Mouse (Mus musculus): ENCODE results near the gene Iqgap1.
A peak's percentile ranks its signal among the peaks of the same experiment; 100 is the strongest.

Iqgap1 gene

DNA sequence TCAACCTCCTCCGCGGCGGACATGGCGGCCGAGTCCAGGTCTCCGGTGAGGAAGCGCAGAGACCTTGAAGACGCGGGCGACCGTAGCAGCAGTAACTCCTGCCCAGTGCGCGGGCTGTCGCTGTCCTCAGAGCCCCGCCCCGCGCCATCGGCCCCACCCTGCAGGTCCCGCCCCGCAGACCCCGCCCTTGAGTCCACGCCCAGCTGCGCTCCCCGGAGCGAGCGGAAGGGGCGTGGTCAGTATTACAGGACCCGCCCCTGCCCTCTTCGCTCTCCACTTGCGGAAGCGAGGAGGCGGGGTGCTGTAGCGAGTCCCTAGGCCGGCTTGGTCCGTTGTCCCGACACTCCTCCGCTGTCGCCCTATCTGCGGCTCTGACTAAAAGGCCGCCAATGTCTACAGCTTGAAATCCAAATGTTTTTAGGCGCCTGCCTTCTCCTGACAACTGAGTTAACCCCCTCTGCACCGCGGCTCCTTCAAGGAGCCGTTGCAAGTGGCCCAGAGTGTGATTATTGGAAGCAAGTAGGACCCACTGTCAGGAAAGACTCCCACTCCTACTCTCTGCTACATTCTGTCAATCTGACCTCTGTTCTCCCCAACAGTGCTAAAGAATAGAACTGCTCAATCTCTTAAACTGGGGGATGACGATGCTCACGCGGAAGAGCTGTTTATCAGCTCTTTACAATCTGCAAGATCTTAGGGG is 22.5 kb downstream of the Iqgap1 start:
- DNase-seq (ENCODE audit: low read depth, low spot score): peak; percentile 98

DNA sequence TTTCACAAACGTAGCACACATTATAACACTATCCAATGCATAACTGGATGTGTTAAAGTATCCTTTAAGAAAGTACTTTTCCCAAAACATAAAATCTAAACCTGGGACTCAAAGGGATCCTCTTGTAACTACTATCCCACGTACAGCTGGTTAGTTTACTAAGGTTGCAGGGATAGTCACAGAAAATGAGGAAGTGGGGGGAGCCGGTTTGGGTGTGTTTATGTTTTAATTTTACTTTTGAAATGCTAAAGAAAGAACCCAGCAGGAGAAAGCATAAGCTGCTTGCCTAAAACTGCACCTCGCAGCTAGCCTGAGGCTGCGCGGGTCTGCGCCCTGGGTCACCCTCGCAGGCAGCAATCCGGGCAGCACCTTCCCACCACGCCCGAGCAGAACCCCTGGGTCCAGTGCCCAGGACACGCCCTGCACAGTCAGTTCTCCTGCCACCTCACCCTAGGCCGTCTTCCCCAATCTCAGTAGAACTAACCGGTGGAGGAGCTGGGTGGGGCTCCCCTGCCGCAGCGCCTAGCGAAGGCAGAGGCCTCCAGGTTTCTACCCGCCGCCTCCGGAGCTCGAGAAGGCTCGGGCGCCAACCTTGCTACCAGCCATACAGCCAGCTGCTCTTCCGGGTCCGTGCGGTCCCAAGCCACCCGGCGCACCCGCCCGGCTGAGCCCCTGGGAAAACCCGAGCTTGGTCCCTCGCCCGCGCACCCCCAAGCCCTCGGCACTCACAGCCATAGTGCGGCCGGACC is 23.2 kb downstream of the Iqgap1 start:
- DNase-seq (ENCODE audit: low read depth, low spot score): no peak

GRCm38 (mm10) chr7:80799307-80799706 is 26.5 kb downstream of the Iqgap1 start:
- no peak for DNase-seq (ENCODE audit: low read depth, low spot score)

DNA sequence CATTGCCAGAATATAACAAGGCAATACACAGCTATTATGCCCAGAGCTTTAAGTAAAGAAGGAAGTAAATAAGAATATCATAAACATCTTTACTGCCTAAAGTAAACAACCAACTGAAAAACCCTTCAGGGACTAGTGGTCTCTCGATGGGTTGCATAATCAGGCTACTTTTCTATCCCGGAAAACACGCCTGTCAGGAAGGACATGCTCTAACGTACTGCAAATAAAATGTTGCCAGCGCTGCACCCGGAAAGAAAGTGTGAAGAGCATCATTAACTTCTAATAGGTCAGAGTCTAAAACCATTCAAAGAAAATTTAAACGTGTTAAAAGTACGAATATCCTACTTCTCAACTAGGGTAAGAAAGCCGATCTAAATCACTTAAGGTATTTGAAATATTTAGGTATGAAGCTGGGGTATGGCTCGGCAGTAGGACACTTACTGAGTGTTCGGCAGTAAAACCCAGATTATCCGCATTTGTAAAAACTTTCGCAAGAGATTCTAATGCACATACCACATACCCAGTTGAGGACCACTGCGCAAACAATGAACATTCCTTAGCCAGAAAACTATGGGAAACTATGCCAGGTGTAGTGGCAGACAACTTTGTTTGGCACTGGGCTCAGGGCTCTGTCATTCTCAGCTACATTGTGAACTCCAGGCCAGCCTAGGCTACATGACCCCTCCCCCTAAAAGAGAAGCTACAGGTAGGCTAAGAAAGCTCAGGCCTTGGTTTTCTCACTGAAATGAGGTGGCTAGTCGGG is 28.8 kb downstream of the Iqgap1 start:
- no peak for DNase-seq (ENCODE audit: low read depth, low spot score)

- no peak for DNase-seq (ENCODE audit: low read depth, low spot score)
Measured at GRCm38 (mm10) chr7:80796258-80796657, 29.5 kb downstream of the Iqgap1 start.

GRCm38 (mm10) chr7:80789534-80789933 is 36.2 kb downstream of the Iqgap1 start:
- DNase-seq (ENCODE audit: low read depth, low spot score): no peak

DNA sequence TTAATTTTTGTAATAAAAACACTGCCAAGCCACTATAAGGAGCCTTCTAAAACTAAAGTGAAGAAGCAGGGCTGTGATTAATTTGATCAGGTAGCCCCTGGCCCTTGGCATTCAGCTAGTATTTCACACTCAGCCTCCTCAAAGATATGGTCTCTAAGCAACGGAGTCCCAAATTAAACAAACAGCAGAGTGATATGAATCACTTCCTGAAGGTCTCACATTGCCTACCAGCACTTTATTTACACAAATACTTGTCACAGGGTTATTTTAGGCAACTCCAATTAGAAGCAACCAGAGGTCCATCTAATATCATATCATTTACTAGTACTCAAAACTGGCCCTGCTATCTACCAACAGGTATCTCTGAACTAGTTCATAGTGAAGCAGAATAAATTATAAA is 36.7 kb downstream of the Iqgap1 start:
- DNase-seq (ENCODE audit: low read depth, low spot score): peak; percentile 41

DNA sequence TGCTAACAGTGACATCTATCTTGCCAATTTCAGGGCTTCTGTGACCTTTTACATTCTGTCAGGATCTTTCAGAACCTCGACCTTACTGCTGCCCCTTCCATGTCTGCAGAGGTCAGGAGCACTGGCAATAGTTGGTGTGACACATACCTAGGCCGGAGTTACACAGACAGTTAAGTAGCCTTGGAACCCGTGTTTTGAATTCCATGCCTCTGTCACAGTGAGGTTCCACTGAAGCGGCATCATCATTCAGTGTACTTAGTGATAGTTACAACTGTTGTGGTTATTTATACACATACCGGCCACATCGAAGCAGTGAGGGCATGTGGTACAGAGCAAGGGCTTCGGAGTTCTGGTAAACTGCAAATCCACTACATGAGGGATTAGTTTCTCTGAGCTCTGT is 37.8 kb downstream of the Iqgap1 start:
- DNase-seq (ENCODE audit: low read depth, low spot score): no peak

GRCm38 (mm10) chr7:80786746-80787145 is 39.0 kb downstream of the Iqgap1 start:
- no peak for DNase-seq (ENCODE audit: low read depth, low spot score)

DNA sequence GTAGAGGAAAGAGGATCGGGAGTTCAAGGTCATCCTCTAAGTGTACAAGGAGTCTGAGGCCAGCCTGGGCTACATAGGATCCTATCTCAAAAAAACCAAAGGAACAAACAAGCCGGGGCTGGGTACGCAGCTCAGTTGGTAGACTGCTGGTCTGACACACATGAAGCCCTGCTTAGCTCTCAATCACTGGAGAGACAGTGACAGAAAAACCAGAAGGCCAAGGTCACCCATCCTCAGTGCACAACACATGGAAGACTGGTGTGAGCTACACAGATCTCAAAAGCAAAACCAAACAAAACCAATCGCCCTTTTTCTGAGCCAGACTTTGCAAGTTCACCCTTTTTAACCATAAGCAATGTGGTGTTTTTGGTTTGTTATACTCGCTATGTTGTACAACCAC is 41.9 kb downstream of the Iqgap1 start:
- DNase-seq (ENCODE audit: low read depth, low spot score): no peak

DNA sequence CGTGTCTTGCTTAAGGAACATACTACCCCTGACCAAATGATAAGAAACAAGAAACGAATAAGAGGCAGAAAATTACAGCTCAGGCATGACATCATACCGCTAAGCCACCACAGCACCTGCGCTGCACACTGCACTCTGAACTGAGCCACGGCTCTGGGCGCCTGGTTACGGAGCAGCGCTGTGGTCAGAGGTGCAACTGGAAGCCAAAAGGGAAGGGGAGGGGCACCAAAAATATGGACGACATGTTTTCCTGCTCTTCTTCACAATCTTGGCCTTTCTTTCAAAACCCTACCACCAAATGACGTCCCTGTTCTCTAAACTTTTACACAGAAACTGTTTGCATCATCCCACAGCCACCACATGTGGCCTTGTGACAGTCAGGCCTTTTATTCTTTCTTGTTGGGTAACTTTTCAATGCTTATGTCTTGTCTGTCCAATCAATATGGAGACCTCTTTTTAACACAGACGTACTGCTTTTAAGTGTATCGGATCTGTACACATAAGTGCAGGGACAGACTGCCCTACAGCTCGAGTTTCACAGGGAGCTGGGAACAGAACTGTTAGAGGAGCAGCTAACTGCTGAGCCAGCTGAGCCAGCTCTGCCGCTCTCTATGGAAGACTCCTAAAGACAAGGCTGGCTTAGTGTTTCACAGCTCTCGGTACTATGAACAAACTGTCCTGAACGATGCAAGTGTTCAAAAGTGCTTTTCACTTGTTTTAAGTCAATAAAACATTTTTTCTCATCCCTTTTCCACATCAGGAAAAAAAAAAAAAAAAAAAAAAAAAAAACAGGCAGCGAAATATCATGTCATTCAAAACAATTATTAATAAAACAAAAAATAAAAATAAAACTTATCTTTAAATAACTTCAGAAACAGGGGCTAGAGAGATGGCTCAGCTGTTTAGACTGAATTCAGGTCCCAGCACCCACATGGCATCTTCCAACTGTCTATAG is 43.3 kb downstream of the Iqgap1 start:
- no peak for DNase-seq (ENCODE audit: low read depth, low spot score)

- DNase-seq (ENCODE audit: low read depth, low spot score): no peak
Measured at GRCm38 (mm10) chr7:80781444-80782120, 44.2 kb downstream of the Iqgap1 start.

- DNase-seq (ENCODE audit: low read depth, low spot score): no peak
Measured at GRCm38 (mm10) chr7:80778958-80779669, 46.7 kb downstream of the Iqgap1 start.

GRCm38 (mm10) chr7:80778376-80778775 is 47.4 kb downstream of the Iqgap1 start:
- DNase-seq (ENCODE audit: low read depth, low spot score): no peak

DNA sequence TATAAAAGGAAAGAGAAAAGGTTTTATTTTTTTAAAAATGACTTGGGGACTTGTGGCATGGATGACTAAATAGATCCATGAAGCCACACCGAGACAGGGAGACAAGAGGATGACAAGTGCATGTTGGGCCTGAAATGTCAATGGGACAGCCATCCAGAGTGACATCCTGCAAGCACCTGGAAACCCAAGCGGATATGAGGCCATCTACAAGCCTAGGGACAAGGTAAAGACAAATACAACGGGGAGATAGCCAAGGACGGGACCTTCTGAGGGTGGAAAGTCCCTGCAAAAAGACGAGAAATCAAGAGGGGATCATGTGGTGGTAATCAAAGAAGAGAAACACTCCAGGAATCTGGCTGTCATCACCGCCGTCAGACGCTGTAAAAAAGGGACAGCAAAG is 48.6 kb downstream of the Iqgap1 start:
- no peak for DNase-seq (ENCODE audit: low read depth, low spot score)

DNA sequence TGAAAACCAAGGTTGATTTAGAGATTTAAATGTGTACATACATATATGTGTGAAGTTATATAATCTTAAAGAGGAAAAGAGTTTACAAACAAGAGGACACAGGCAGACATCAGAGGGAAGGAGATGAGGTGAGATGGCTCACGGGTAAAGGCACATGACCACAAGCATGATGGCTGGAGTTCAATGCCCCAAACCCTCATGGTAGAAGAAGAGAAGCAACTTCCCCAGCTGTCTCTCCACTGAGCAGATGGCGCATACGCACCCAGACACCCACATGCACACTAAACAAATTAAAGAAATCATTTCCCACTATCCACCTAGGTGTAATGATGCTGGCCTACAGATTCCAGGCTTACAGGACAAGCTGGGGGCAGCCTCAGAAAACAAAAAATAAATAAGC is 49.7 kb downstream of the Iqgap1 start:
- DNase-seq (ENCODE audit: low read depth, low spot score): no peak

DNA sequence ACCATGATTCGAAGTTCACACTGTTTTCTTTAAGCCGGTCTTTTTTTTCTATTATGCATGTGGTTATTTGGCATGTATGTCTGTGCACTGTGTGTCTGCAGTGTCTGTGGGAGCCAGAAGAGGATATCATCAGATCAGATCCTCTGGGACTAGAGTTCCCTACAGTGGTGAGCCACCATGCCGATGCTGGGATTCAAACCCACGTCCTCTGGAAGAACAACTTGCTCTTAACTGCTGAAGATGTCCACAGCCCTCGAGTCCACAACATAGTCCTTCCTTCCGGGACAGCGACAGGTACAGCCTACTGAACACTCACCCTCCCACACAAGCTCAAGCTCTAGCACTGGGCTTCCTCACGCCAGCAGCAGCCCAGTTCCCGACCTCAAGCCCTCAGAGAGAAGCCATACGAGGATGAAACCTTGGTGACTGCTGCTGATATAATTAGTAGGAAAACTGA is 50.3 kb downstream of the Iqgap1 start:
- no peak for DNase-seq (ENCODE audit: low read depth, low spot score)

- no peak for DNase-seq (ENCODE audit: low read depth, low spot score)
Measured at GRCm38 (mm10) chr7:80774615-80775447, 50.9 kb downstream of the Iqgap1 start.

All from mesoderm, embryonic 11.5 days (tissue).